Mouse (Mus musculus): Measurements from ENCODE around the gene Ebi3. TPM values are rescaled to one million over a fixed set of nuclear protein-coding genes. Genes with fewer than 3 reads are reported as not detected.
A peak's percentile ranks its signal among the peaks of the same experiment; 100 is the strongest.

Gene Ebi3
- polyA plus RNA-seq, 1 experiment, result not detected

- no peak overlapping the region for H3K27ac ChIP-seq (ENCODE audit: insufficient read depth, low read length)
- no peak for TF ChIP-seq POLR2A (IDR thresholded peaks at IDR 0.05; ENCODE audit: low read depth, low read length)
- TF ChIP-seq CTCF (IDR thresholded peaks at IDR 0.05; ENCODE audit: borderline replicate concordance, insufficient read depth, low read length), result no peak
- H3K4me3 ChIP-seq (ENCODE audit: insufficient read depth, low read length), result no peak overlapping the region
- H3K4me1 ChIP-seq (ENCODE audit: control insufficient read depth, insufficient read depth, low read length), result 0 out of 2 replicates have a peak, but pooled peaks cover 2% of the 10 kb centered on the region
Measured at GRCm38 (mm10) chr17:55964996-55965395, 12.6 kb downstream of the Ebi3 start.

- Histone ChIP-seq H3K27ac (ENCODE audit: insufficient read depth, low read length) (no peak overlapping the region), H3K4me1 (ENCODE audit: control insufficient read depth, insufficient read depth, low read length) (no peaks in the 10 kb centered on the region)
- TF ChIP-seq CTCF (IDR thresholded peaks at IDR 0.05; ENCODE audit: borderline replicate concordance, insufficient read depth, low read length) (no peak), POLR2A (IDR thresholded peaks at IDR 0.05; ENCODE audit: low read depth, low read length) (no peak)
Measured at GRCm38 (mm10) chr17:55967186-55967585, 14.7 kb downstream of the Ebi3 start.

GRCm38 (mm10) chr17:55968210-55968609, 15.8 kb downstream of the Ebi3 start:
- Histone ChIP-seq H3K27ac (ENCODE audit: insufficient read depth, low read length) (no peak overlapping the region), H3K4me3 (ENCODE audit: insufficient read depth, low read length) (no peak overlapping the region), H3K4me1 (ENCODE audit: control insufficient read depth, insufficient read depth, low read length) (no peaks in the 10 kb centered on the region)
- TF ChIP-seq POLR2A (IDR thresholded peaks at IDR 0.05; ENCODE audit: low read depth, low read length) (no peak), CTCF (IDR thresholded peaks at IDR 0.05; ENCODE audit: borderline replicate concordance, insufficient read depth, low read length) (no peak)

More at GRCm38 (mm10) chr17:55967186-55967585, 14.7 kb downstream of the Ebi3 start:
- no peak overlapping the region for H3K4me3 ChIP-seq (ENCODE audit: insufficient read depth, low read length)

- H3K4me3 ChIP-seq (ENCODE audit: insufficient read depth, low read length), result no peak overlapping the region
- H3K4me1 ChIP-seq (ENCODE audit: control insufficient read depth, insufficient read depth, low read length), result no peaks in the 10 kb centered on the region
- TF ChIP-seq POLR2A (IDR thresholded peaks at IDR 0.05; ENCODE audit: low read depth, low read length), result no peak
- no peak for TF ChIP-seq CTCF (IDR thresholded peaks at IDR 0.05; ENCODE audit: borderline replicate concordance, insufficient read depth, low read length)
- no peak overlapping the region for H3K27ac ChIP-seq (ENCODE audit: insufficient read depth, low read length)
Measured at GRCm38 (mm10) chr17:55969560-55969959, 17.1 kb downstream of the Ebi3 start.

GRCm38 (mm10) chr17:55969966-55970891, 17.8 kb downstream of the Ebi3 start, which contains the start of gene Shd:
Gene Shd (plus strand): TSS chr17:55970467.
- H3K4me3 ChIP-seq (ENCODE audit: insufficient read depth, low read length), result peak within 1 kb of the TSS; percentile 4; the same call in 1 of the 2 replicates
- no peaks in the 10 kb centered on the region for H3K4me1 ChIP-seq (ENCODE audit: control insufficient read depth, insufficient read depth, low read length)
- no peak within 1 kb of the TSS for H3K27ac ChIP-seq (ENCODE audit: insufficient read depth, low read length)
- TF ChIP-seq CTCF (IDR thresholded peaks at IDR 0.05; ENCODE audit: borderline replicate concordance, insufficient read depth, low read length), result no peak
- no peak for TF ChIP-seq POLR2A (IDR thresholded peaks at IDR 0.05; ENCODE audit: low read depth, low read length)

GRCm38 (mm10) chr17:55971453-55971852, 19.0 kb downstream of the Ebi3 start:
- no peak overlapping the region for H3K27ac ChIP-seq (ENCODE audit: insufficient read depth, low read length)
- H3K4me1 ChIP-seq (ENCODE audit: control insufficient read depth, insufficient read depth, low read length), result no peaks in the 10 kb centered on the region
- TF ChIP-seq CTCF (IDR thresholded peaks at IDR 0.05; ENCODE audit: borderline replicate concordance, insufficient read depth, low read length) (no peak), POLR2A (IDR thresholded peaks at IDR 0.05; ENCODE audit: low read depth, low read length) (no peak)
- no peak overlapping the region for H3K4me3 ChIP-seq (ENCODE audit: insufficient read depth, low read length)

GRCm38 (mm10) chr17:55976255-55976862, 23.9 kb downstream of the Ebi3 start:
- Histone ChIP-seq H3K4me1 (ENCODE audit: control insufficient read depth, insufficient read depth, low read length) (no peaks in the 10 kb centered on the region), H3K27ac (ENCODE audit: insufficient read depth, low read length) (no peak overlapping the region), H3K4me3 (ENCODE audit: insufficient read depth, low read length) (no peak overlapping the region)
- TF ChIP-seq CTCF (IDR thresholded peaks at IDR 0.05; ENCODE audit: borderline replicate concordance, insufficient read depth, low read length) (peak; percentile 72), POLR2A (IDR thresholded peaks at IDR 0.05; ENCODE audit: low read depth, low read length) (no peak)

- no peak overlapping the region for H3K4me3 ChIP-seq (ENCODE audit: insufficient read depth, low read length)
- TF ChIP-seq CTCF (IDR thresholded peaks at IDR 0.05; ENCODE audit: borderline replicate concordance, insufficient read depth, low read length) (no peak), POLR2A (IDR thresholded peaks at IDR 0.05; ENCODE audit: low read depth, low read length) (no peak)
- no peaks in the 10 kb centered on the region for H3K4me1 ChIP-seq (ENCODE audit: control insufficient read depth, insufficient read depth, low read length)
- H3K27ac ChIP-seq (ENCODE audit: insufficient read depth, low read length), result no peak overlapping the region
Measured at GRCm38 (mm10) chr17:55977301-55977700, 24.9 kb downstream of the Ebi3 start.

- TF ChIP-seq CTCF (IDR thresholded peaks at IDR 0.05; ENCODE audit: borderline replicate concordance, insufficient read depth, low read length) (no peak), POLR2A (IDR thresholded peaks at IDR 0.05; ENCODE audit: low read depth, low read length) (no peak; the same call in 1 of the 2 replicates)
- peak within 1 kb of the TSS; percentile 47 for H3K4me3 ChIP-seq (ENCODE audit: insufficient read depth, low read length)
- H3K27ac ChIP-seq (ENCODE audit: insufficient read depth, low read length), result no peak within 1 kb of the TSS
- no peaks in the 10 kb centered on the region for H3K4me1 ChIP-seq (ENCODE audit: control insufficient read depth, insufficient read depth, low read length)
Measured at GRCm38 (mm10) chr17:55986030-55986961, 33.9 kb downstream of the Ebi3 start, which contains the start of gene Fsd1. Gene Fsd1 (plus strand): TSS chr17:55986509.
